Mouse (Mus musculus): ENCODE results near the gene Srp68.

GRCm38 (mm10) chr11:116272589-116273468 lies 1.2 kb downstream of the Srp68 start:
- TF ChIP-seq EP300 (optimal IDR thresholded peaks at IDR 0.05) = no peak
- TF ChIP-seq CTCF (IDR thresholded peaks at IDR 0.05; ENCODE audit: low read depth) = no peak

Data from stomach, postnatal 0 days (tissue).